Mouse (Mus musculus): ENCODE measurements around the gene Itih3. TPM values are rescaled to one million over a fixed set of nuclear protein-coding genes. Genes with fewer than 3 reads are reported as not detected.

Itih3 gene
- polyA plus RNA-seq, 1 experiment from 2014 or later, result 0.37 TPM

DNA sequence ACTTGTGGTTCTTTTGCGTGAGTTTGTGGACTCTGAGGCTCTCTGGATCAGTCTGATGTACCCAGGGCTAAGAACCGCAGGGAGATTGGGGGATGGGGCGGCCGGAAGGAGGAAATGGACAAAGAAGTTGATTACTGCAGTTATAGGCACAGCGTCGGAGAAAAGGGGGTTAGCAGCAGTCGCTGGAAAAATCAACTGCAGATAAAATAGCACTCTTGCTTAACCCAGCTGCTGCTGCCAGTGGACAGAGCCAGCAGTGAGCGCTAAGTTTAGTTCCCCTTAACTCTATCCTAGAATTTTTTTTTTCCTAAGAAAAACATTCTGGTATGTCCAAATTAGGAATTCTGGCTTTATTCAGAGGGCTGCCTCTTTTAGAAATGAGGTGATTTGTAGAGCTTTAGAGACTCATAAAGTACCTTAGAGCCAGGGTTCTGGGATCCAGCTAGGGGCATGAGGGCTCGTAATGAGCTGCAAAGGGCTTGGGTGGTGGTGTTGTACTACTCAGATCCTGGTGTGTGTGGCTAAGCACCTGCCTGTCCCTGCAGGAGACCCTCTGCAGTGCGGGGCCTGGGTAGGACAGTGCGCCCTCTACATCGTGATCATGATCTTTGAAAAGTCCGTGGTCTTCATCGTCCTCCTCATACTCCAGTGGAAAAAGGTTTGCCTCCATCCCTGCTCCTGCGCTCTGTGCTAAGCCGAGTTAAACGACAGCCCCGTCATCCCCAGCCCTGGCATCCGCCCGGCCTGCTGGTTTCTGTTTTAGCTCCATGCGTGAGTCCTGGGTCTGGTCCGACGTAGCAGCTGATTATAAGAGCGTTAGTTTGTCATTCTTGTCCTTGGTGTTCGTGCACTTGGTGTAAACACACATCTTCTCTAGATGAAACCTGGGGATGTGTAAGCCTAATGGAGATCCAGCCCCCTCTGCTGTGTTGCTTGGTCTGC is 53.1 kb downstream of the Itih3 start:
- H3K4me1 ChIP-seq (replicated peaks), result no peaks in the 10 kb centered on the region
- no peak overlapping the region for H3K27ac ChIP-seq
- DNase-seq (ENCODE audit: low spot score), result no peak
- H3K27me3 ChIP-seq (ENCODE audit: insufficient read depth, poor library complexity, severe bottlenecking), result no peaks in the 10 kb centered on the region
- 91% methylated on average over 25 of the region's 25 CpGs for WGBS
- H3K4me3 ChIP-seq, result no peak overlapping the region
- no peaks in the 10 kb centered on the region for H3K9me3 ChIP-seq
- peaks cover 73% of the 10 kb centered on the region for H3K36me3 ChIP-seq

DNA sequence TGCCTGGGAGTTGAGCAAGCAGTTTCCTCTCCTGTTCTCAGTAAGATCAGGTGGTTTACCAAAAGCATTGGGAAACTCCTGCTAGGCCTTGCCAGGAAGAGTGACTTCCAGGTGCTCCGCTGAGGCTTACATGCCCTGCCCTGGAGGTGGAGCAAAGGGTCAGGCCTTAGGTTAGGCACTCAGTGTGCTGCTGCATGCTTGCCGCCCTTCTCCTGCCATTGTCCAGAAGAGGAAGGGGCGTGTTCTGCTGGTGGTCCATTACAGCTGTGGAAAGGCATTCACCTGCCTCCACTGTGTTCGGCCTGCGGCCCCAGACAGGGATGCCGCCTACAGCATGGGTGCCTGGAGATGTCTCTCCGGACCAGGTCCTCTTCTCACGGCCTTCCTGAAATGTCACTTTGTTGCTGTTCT is 54.2 kb downstream of the Itih3 start:
- Histone ChIP-seq H3K36me3 (peaks cover 71% of the 10 kb centered on the region), H3K9me3 (no peaks in the 10 kb centered on the region), H3K4me3 (no peak overlapping the region), H3K27me3 (ENCODE audit: insufficient read depth, poor library complexity, severe bottlenecking) (no peaks in the 10 kb centered on the region), H3K4me1 (replicated peaks) (no peaks in the 10 kb centered on the region), H3K27ac (no peak overlapping the region)
- DNase-seq (ENCODE audit: low spot score), result no peak
- WGBS, result 82% methylated on average over 8 of the region's 8 CpGs

DNA sequence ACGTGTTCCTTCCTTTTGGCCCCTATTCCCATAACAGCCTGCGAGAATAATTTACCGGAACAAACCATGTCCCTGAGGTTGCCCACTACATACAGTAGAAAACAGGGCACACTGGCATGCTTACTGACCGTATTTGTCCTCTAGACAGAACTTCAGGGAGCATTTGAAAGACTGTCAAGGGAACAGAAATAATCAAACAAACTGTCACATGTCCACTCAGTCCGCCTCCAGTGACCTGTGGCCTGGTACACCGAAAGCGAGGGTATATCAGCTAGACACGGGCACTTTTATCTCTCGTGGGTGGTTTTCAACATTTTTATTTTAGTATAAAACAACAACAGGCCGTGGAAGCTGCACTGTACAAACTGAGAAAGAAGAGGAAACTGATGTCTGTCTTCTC is 54.7 kb downstream of the Itih3 start:
- no peaks in the 10 kb centered on the region for H3K9me3 ChIP-seq
- DNase-seq (ENCODE audit: low spot score), result no peak
- H3K4me3 ChIP-seq, result no peak overlapping the region
- no peak overlapping the region for H3K27ac ChIP-seq
- peaks cover 69% of the 10 kb centered on the region for H3K36me3 ChIP-seq
- H3K27me3 ChIP-seq (ENCODE audit: insufficient read depth, poor library complexity, severe bottlenecking), result no peaks in the 10 kb centered on the region
- WGBS, result 91% methylated on average over 10 of the region's 10 CpGs
- H3K4me1 ChIP-seq (replicated peaks), result no peaks in the 10 kb centered on the region

DNA sequence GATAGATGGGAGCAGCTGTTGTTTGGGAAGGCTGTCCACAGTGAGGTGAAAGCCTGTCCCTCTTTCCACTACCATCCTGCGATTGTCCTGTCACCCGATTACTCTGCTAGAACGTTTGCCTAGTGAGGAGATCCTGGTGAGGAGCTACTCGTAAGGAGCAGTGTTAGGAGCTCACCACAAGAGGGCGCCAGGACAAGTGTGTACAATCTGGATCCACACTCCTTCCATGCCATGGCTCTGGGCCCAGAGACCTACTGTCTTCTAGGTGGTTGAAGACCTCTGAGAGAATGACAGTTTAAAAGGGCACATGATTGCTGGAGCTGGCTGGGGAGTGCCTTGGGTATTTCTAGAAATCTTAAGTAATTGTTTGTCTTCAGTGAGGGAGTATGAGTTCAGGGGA is 56.5 kb downstream of the Itih3 start:
- Histone ChIP-seq H3K4me1 (replicated peaks) (no peaks in the 10 kb centered on the region), H3K4me3 (no peak overlapping the region), H3K9me3 (no peaks in the 10 kb centered on the region), H3K36me3 (peaks cover 51% of the 10 kb centered on the region), H3K27me3 (ENCODE audit: insufficient read depth, poor library complexity, severe bottlenecking) (no peaks in the 10 kb centered on the region), H3K27ac (no peak overlapping the region)
- 32% methylated on average over 5 of the region's 5 CpGs for WGBS
- DNase-seq (ENCODE audit: low spot score), result peak; percentile 66

DNA sequence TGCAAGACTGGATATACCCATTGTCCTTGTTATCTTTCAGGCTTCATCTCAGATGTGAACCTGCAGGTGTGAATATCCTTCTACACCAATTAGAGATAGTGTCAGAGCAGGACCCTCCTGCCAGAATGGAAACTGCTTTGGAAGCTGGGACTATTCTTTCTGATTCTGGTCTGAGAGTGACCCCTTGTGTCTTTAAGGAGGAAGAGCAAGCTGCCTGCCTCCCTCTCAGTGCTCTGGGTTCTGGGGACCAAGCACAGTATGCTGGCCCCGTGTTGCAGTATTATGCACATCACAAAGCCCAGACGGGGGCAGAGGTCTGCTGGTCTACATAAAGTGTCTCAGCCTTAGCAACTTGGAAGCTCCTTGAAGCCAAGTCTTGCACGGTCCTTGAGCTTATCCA is 58.2 kb downstream of the Itih3 start:
- Histone ChIP-seq H3K27ac (no peak overlapping the region), H3K4me3 (no peak overlapping the region), H3K9me3 (no peaks in the 10 kb centered on the region), H3K36me3 (peaks cover 39% of the 10 kb centered on the region), H3K27me3 (ENCODE audit: insufficient read depth, poor library complexity, severe bottlenecking) (no peaks in the 10 kb centered on the region), H3K4me1 (replicated peaks) (no peaks in the 10 kb centered on the region)
- DNase-seq (ENCODE audit: low spot score), result no peak
- WGBS, result 74% methylated on average over 3 of the region's 3 CpGs

DNA sequence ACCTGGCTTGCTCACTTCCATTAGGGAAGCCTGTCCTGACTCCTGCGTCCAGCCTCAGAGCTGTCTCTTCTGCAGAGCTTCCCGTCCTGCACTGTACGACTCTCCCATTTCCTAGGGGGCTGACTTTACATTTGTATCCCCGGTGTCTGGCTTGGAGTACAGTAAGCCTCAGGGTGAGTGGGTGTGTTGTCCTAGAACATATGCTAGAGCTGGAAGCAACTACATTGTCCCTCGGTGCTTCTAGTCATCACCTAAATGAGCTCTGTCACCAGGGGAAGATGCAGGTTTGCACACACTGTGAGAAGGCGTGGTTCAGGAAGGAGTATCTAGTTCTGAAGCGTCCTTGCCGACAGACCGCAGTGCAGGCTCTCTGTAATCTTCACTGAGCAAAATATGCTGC is 61.2 kb downstream of the Itih3 start:
- no peak overlapping the region for H3K4me3 ChIP-seq
- WGBS, result 91% methylated on average over 9 of the region's 9 CpGs
- H3K36me3 ChIP-seq, result peaks cover 25% of the 10 kb centered on the region
- H3K4me1 ChIP-seq (replicated peaks), result no peaks in the 10 kb centered on the region
- no peaks in the 10 kb centered on the region for H3K9me3 ChIP-seq
- no peak overlapping the region for H3K27ac ChIP-seq
- no peaks in the 10 kb centered on the region for H3K27me3 ChIP-seq (ENCODE audit: insufficient read depth, poor library complexity, severe bottlenecking)
- no peak for DNase-seq (ENCODE audit: low spot score)

DNA sequence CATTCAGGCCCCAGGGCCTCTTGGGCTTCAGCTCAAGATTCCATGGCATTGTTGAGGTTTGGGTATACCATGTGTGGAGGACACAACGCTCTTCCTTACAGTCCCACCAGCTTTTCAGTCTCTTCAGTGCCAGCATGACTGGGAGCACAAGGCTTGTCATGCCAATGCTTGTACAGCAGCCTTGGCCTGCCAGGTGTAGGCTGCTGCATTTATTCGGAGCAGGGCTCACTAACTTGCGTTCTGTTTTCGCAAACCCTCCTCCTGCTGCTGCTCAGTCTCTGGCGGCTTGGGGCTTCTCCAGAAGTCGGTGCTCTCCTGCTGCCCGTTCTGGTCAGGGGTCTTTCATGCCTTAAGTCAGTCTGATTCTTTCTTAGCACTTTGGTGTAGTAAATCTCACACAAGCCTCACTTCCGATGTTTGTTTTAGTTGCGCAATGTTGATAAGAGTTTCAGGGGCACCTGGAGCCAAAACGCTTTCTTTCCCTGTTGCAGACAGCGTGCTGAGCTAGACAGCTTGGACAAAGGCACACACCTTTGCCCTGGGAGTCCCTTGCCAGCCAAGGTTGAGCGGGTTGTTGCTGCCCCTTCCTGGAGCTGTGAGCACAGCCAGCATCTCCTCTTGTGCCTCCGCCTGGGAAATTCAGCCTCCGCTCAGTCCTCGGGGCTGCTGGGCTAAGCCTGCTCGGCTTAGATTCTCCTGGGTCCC is 62.0 kb downstream of the Itih3 start:
- 77% methylated on average over 16 of the region's 16 CpGs for WGBS

More for the DNA sequence above, 62.0 kb downstream of the Itih3 start:
- Histone ChIP-seq H3K27me3 (ENCODE audit: insufficient read depth, poor library complexity, severe bottlenecking) (no peaks in the 10 kb centered on the region), H3K36me3 (peaks cover 19% of the 10 kb centered on the region), H3K4me1 (replicated peaks) (no peaks in the 10 kb centered on the region), H3K4me3 (no peak overlapping the region), H3K27ac (no peak overlapping the region), H3K9me3 (no peaks in the 10 kb centered on the region)
- no peak for DNase-seq (ENCODE audit: low spot score)

Other genes with a start within 250 kb of the Itih3 start
- 17.8 and 20.8 TPM in 2 replicates for gene Sfmbt1, start 208.9 kb downstream of the Itih3 start, polyA plus RNA-seq (2016; fragmentation: Nextera tagmentation; extraction: Ambion mirVana)
- gene Tmem110, start 98.2 kb downstream of the Itih3 start, polyA plus RNA-seq (2016; fragmentation: Nextera tagmentation; extraction: Ambion mirVana), result 22.4 and 26.3 TPM in 2 replicates
- 0.29 and 0.39 TPM in 2 replicates for gene Mustn1, start 44.6 kb downstream of the Itih3 start, polyA plus RNA-seq (2016; fragmentation: Nextera tagmentation; extraction: Ambion mirVana)
- gene Itih4, start 37.3 kb downstream of the Itih3 start, polyA plus RNA-seq (2016; fragmentation: Nextera tagmentation; extraction: Ambion mirVana), result not detected in 2 replicates
- not detected in 2 replicates for gene Itih1, start 19.5 kb upstream of the Itih3 start, polyA plus RNA-seq (2016; fragmentation: Nextera tagmentation; extraction: Ambion mirVana)
- gene Nek4, start 27.6 kb upstream of the Itih3 start, polyA plus RNA-seq (2016; fragmentation: Nextera tagmentation; extraction: Ambion mirVana), result 18.6 and 21.0 TPM in 2 replicates
- 45.7 and 53.7 TPM in 2 replicates for gene Glt8d1, start 77.6 kb upstream of the Itih3 start, polyA plus RNA-seq (2016; fragmentation: Nextera tagmentation; extraction: Ambion mirVana)
- 278 and 290 TPM in 2 replicates for gene Spcs1, start 77.9 kb upstream of the Itih3 start, polyA plus RNA-seq (2016; fragmentation: Nextera tagmentation; extraction: Ambion mirVana)
- 130 and 148 TPM in 2 replicates for gene Pbrm1, start 95.4 kb upstream of the Itih3 start, polyA plus RNA-seq (2016; fragmentation: Nextera tagmentation; extraction: Ambion mirVana)
- gene Gnl3, start 95.4 kb upstream of the Itih3 start, polyA plus RNA-seq (2016; fragmentation: Nextera tagmentation; extraction: Ambion mirVana), result 76.6 and 119 TPM in 2 replicates
- 67.8 and 74.2 TPM in 2 replicates for gene Smim4, start 205.2 kb upstream of the Itih3 start, polyA plus RNA-seq (2016; fragmentation: Nextera tagmentation; extraction: Ambion mirVana)
- 610 and 619 TPM in 2 replicates for gene Nt5dc2, start 207.3 kb upstream of the Itih3 start, polyA plus RNA-seq (2016; fragmentation: Nextera tagmentation; extraction: Ambion mirVana)
- 23.0 and 25.7 TPM in 2 replicates for gene Stab1, start 244.9 kb upstream of the Itih3 start, polyA plus RNA-seq (2016; fragmentation: Nextera tagmentation; extraction: Ambion mirVana)